Mouse (Mus musculus) testis, adult 2 months (tissue): ENCODE data around the gene Gm20403. TPM values are rescaled to one million over a fixed set of nuclear protein-coding genes. Genes with fewer than 3 reads are reported as not detected.
"Not testable (repeated sequence)": the region's sequence is repeated elsewhere in the genome, so short reads cannot be mapped to it uniquely, and the experiment has no call there.

ENCODE experiments used
- H3K27ac ChIP-seq: fragments of 200-500 bp; 2 replicates; pipeline ENCODE4 v1.5.1; 2012; ENCODE audit warnings: low read depth, low read length; ENCODE audit not compliant: control insufficient read depth, insufficient read depth
- H3K27me3 ChIP-seq: fragments of 200-500 bp; 2 replicates; pipeline ENCODE4 v1.6.1; 2012; ENCODE audit warnings: mild to moderate bottlenecking, low read length, moderate library complexity; ENCODE audit not compliant: control insufficient read depth, insufficient read depth
- H3K36me3 ChIP-seq: fragments of 200-500 bp; 2 replicates; pipeline ENCODE4 v1.6.1; 2012; ENCODE audit warnings: mild to moderate bottlenecking, low read length; ENCODE audit not compliant: control insufficient read depth, insufficient read depth
- H3K4me1 ChIP-seq: fragments of 200-500 bp; 2 replicates; pipeline ENCODE4 v1.6.1; 2012; ENCODE audit warnings: low read length; ENCODE audit not compliant: control insufficient read depth, insufficient read depth
- H3K4me3 ChIP-seq: fragments of 200-500 bp; 2 replicates; pipeline ENCODE4 v1.5.1; 2012; ENCODE audit warnings: low read depth, mild to moderate bottlenecking, low read length, moderate library complexity, mixed read lengths; ENCODE audit not compliant: control insufficient read depth
- CTCF ChIP-seq: fragments of 200-500 bp; IDR thresholded peaks from 2 replicates; pipeline ENCODE4 v1.5.1; 2012; ENCODE audit warnings: low read depth, mild to moderate bottlenecking, inconsistent platforms, low read length, moderate library complexity; ENCODE audit not compliant: control insufficient read depth, insufficient read depth, insufficient replicate concordance
- POLR2A ChIP-seq: fragments of 200-500 bp; IDR thresholded peaks from 2 replicates; pipeline ENCODE4 v1.6.1; 2012; ENCODE audit warnings: low read depth, mild to moderate bottlenecking, inconsistent platforms, low read length, moderate library complexity; ENCODE audit not compliant: control insufficient read depth
- polyA plus RNA-seq: library from polyadenylated mRNA; depleted of rRNA; stranded (reverse); fragments of >200 nt; gene quantifications from 2 replicates; pipeline ENCODE4 v1.2.3, GENCODE M21; 2012

Gene Gm20403
- polyA plus RNA-seq, 1 experiment, result not detected

DNA sequence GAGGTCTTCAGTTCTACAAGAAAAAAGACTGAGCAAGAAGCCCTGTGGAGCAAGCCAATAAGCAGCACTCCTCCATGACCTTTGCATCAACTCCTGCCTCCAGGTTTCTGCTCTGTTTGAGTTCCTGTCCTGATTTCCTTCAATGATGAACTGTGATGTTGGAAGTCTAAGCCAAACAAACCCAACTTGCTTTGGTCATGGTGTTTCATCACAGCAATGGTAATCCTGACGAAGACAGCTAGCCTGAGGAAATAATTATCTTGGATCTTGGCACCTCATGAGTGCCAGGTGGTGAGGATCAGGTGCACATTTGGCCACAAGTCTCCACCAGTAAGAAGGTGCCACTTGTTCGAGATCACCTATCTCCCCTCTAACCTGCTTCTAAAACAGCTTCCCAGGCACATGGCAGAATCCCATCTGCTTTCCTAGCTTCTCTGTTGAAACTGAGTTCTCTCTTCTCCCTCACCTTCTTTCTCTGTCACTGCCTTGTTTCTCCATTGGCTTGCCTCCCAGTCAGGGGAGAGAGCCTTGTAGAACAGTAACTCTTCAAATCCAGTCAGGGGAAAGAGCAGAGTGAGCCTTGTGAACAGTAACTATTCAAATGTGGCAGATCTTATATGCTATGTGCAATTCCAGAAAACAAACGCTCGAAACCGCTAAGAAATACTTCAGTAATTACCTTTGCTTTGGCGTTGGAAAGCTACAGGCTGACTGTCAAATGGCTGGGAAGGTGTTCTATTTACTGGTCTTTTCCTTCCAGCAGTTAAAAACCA, 27.5 kb upstream of the Gm20403 start, which contains the start of gene Baz1a:
Baz1a (minus strand) TSS at position 723 of the 773 bp plus-strand sequence.
- Histone ChIP-seq H3K36me3 (peaks cover 4% of the 10 kb centered on the region; the same call in 1 of the 2 replicates), H3K4me3 (peak within 1 kb of the TSS; percentile 83), H3K4me1 (no peaks in the 10 kb centered on the region; the same call in 1 of the 2 replicates), H3K27me3 (no peaks in the 10 kb centered on the region), H3K27ac (peak within 1 kb of the TSS; percentile 79)
- no peak for TF ChIP-seq POLR2A
- TF ChIP-seq CTCF, result no peak

DNA sequence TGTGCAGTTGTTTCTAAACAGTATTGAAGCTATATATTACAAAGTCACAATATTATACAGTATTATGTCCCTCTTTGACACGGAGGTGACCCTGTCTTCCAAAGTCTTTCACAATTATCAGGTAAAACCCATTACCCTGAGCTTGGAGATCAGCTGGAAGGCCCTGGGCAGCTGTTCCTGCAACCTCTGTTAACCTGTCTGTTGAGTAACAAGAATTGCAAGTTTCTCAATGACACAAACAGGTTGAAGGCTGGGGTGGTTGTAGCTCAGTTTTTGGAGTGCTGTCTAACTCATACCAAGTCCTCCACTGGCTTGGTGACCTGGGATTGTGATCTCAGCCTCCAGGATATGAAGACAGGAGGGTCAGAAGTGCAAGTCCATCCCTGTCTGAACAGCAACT, 26.7 kb upstream of the Gm20403 start:
- TF ChIP-seq CTCF (no peak), POLR2A (no peak)
- Histone ChIP-seq H3K4me1 (no peaks in the 10 kb centered on the region; the same call in 1 of the 2 replicates), H3K4me3 (peak overlapping the region; percentile 83), H3K27ac (peak overlapping the region; percentile 79), H3K36me3 (peaks cover 4% of the 10 kb centered on the region; the same call in 1 of the 2 replicates), H3K27me3 (no peaks in the 10 kb centered on the region)

DNA sequence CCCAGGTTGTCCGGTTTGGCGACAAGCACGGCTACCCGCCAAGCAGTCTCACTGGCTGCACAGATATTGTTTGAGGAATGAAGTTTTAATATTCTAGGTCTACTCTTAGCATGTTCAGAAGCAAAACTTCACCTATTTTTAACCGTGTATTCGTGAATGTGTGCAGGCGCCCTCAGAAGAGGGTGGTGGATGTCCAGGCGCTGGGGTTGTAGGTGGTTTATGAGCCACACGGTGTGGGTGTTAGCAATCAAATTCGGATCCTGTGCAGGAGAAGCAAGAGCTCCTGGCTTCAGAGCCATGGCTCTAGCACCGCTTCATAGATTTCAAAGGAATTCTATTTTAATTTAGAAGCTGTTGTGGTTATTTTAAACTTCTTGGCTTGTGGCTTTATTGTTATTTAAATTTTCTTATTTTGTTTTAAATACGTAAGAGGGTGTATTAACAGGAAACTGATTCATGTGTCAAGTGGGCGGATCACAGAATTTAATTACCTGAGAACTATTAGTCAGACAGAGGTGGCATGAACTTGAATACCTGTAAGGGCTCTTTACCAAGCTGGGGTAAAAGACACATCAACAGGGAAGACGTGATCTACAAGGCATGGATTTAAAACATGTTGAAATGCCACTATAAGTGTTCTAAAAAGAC, 21.2 kb upstream of the Gm20403 start:
- Histone ChIP-seq H3K36me3 (peaks cover 2% of the 10 kb centered on the region; the same call in 1 of the 2 replicates), H3K4me1 (peaks cover 5% of the 10 kb centered on the region), H3K4me3 (no peak overlapping the region), H3K27me3 (no peaks in the 10 kb centered on the region), H3K27ac (no peak overlapping the region)
- TF ChIP-seq POLR2A (no peak), CTCF (no peak)

DNA sequence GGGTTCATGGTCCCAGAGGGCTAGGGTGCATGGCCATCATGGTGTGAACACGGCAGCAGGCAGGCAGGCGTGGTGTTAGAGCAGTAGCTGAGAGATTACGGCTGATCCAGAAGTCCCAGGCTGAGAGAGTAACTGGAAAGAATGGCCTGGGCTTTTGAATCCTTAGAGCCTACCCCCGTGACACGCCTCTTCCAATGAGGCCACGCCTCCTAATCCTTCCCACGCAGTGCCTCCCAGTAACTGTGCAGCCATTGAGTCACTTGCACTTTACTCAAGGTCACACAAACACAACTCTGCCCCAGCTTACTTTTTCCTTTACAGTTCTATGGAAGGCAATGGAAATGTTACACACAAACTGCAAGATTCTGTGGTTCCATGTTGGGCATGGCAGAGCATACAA, 19.7 kb upstream of the Gm20403 start:
- no peak overlapping the region for H3K4me3 ChIP-seq
- H3K36me3 ChIP-seq, result peaks cover under 1% of the 10 kb centered on the region; the same call in 1 of the 2 replicates
- H3K27ac ChIP-seq, result no peak overlapping the region
- peaks cover 5% of the 10 kb centered on the region for H3K4me1 ChIP-seq
- H3K27me3 ChIP-seq, result no peaks in the 10 kb centered on the region
- TF ChIP-seq POLR2A (no peak), CTCF (no peak)

DNA sequence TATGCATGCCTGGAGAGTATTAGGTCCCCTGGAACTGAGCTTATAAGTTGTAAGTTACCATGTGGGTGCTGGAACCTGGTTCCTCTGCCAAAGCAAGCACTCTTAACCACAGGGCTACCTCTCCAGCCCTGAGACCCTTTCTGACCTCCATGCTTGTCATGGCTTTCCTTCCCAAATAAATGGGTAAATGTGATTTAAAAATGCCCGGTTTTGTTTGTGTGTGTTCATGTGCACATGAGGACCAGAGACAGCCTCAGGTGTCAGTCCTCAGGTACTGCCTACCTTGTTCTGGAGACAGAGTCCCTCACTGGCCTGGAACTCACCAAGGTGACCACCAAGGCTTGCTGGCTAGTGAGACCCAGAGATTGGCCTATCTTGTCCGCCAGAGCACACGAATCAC, 18.1 kb upstream of the Gm20403 start:
- TF ChIP-seq CTCF, result no peak
- no peak for TF ChIP-seq POLR2A
- no peaks in the 10 kb centered on the region for H3K36me3 ChIP-seq
- peaks cover 5% of the 10 kb centered on the region for H3K4me1 ChIP-seq
- no peaks in the 10 kb centered on the region for H3K27me3 ChIP-seq
- H3K27ac ChIP-seq, result no peak overlapping the region
- H3K4me3 ChIP-seq, result no peak overlapping the region

DNA sequence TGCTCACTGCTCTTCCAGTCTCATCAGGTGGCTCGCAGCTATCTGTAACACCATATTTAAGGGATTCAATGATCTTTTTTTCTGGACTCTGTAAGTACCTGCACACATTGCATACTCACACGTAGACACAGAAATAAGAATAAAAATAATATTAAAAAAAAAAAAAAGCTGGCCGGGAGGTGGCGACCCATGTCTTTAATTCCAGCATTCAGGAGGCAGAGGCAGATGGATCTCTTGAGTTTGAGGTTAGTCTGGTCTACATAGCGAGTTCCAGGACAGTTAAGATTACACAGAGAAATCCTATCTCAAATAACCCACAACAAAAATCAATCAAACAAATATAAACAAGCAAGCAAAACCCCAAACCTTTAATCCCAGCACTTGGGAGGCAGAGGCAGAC, 17.5 kb upstream of the Gm20403 start:
- Histone ChIP-seq H3K4me3 (no peak overlapping the region), H3K27ac (no peak overlapping the region), H3K36me3 (no peaks in the 10 kb centered on the region), H3K27me3 (no peaks in the 10 kb centered on the region), H3K4me1 (peaks cover 5% of the 10 kb centered on the region)
- TF ChIP-seq CTCF, result no peak

DNA sequence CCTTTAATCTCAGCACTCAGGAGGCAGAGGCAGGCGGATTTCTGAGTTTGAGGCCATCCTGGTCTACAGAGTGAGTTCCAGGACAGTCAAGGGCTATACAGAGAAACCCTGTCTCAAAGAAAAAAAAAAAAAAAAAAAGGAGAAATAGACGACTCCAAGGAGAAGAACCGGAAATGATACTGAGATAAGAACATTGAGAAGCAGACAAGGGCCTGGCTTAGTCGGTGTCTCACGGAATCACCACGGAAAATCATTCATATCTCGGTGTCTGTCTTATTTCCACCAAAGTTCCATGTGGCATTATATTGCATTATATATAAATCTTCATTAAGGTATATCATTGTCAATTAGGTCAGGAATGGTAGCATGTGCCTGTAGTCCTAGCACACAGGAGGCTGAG, 16.2 kb upstream of the Gm20403 start:
- H3K27me3 ChIP-seq, H3K4me3 ChIP-seq, H3K4me1 ChIP-seq, H3K27ac ChIP-seq, H3K36me3 ChIP-seq: not testable (repeated sequence)
